Mouse (Mus musculus): ENCODE measurements around the gene Htra2. TPM values are rescaled to one million over a fixed set of nuclear protein-coding genes. Genes with fewer than 3 reads are reported as not detected.

The Htra2 gene
- 80.8 and 83.1 TPM in 2 replicates for polyA plus RNA-seq (2015; fragmentation: Nextera tagmentation; extraction: Ambion mirVana)

- peak; percentile 45 for ATAC-seq (ENCODE audit: low FRiP score)
- H3K27ac ChIP-seq (replicated peaks) = peak within 1 kb of the TSS; percentile 85
- H3K9ac ChIP-seq (replicated peaks) = peak within 1 kb of the TSS; percentile 76
- H3K4me2 ChIP-seq = peak within 1 kb of the TSS; percentile 90
- H3K9me3 ChIP-seq (replicated peaks) = no peaks in the 10 kb centered on the region
- H3K4me3 ChIP-seq (replicated peaks) = peak within 1 kb of the TSS; percentile 67
- WGBS = under 1% methylated on average over 45 of the region's 50 CpGs
- peaks cover 29% of the 10 kb centered on the region for H3K36me3 ChIP-seq
- H3K27me3 ChIP-seq (replicated peaks) = no peaks in the 10 kb centered on the region
- H3K4me1 ChIP-seq = peaks cover 29% of the 10 kb centered on the region
Observed at GRCm38 (mm10) chr6:83054871-83055431, at the start of gene Htra2. Gene Htra2, minus strand, starts transcription at chr6:83055273.

- Histone ChIP-seq H3K4me1 (peaks cover 37% of the 10 kb centered on the region), H3K4me2 (no peak overlapping the region), H3K27me3 (replicated peaks) (no peaks in the 10 kb centered on the region), H3K4me3 (replicated peaks) (no peak overlapping the region), H3K27ac (replicated peaks) (no peak overlapping the region), H3K9me3 (replicated peaks) (no peaks in the 10 kb centered on the region), H3K36me3 (peaks cover 22% of the 10 kb centered on the region), H3K9ac (replicated peaks) (no peak overlapping the region)
- no peak for ATAC-seq (ENCODE audit: low FRiP score)
- 62% methylated on average over 4 of the region's 4 CpGs for WGBS
Observed at GRCm38 (mm10) chr6:83104158-83104557, 49.1 kb upstream of the Htra2 start.

DNA sequence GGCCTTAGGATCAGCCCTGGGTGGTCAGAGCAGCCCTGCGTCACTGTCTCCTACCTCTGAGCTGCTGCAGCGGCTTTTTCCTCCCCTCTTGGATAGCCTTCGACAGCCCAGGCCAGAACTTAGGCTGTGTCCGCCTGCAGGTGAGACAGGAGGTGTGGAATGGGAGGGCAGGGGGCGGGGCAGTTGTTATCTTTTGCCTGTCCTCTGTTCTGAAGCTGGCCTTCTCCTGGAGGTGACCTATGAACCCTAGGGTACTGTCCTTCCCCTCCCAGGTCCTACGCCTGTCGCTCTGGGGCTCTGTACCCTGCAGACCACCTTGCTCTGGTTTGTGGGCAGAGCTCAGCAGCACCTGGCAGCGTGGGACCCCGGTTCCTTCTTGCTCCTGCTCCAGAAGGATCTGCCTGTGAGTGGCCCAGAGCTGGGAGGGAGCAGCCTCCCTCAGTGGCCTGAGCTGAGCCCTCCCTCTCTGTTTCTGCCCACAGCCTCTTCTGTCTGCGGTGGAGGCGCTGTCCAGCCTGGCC is 48.1 kb upstream of the Htra2 start:
- Histone ChIP-seq H3K9ac (replicated peaks) (peak overlapping the region; percentile 77), H3K36me3 (peaks cover 22% of the 10 kb centered on the region), H3K9me3 (replicated peaks) (no peaks in the 10 kb centered on the region), H3K27me3 (replicated peaks) (no peaks in the 10 kb centered on the region), H3K4me2 (peak overlapping the region; percentile 90), H3K4me1 (peaks cover 31% of the 10 kb centered on the region), H3K27ac (replicated peaks) (no peak overlapping the region), H3K4me3 (replicated peaks) (peak overlapping the region; percentile 69)
- WGBS = 53% methylated on average over 11 of the region's 11 CpGs
- ATAC-seq (ENCODE audit: low FRiP score) = no peak

GRCm38 (mm10) chr6:83101688-83102556 is 46.8 kb upstream of the Htra2 start:
- peak overlapping the region; percentile 87 for H3K27ac ChIP-seq (replicated peaks)
- whole genome bisulfite sequencing = under 1% methylated on average over 74 of the region's 74 CpGs

DNA sequence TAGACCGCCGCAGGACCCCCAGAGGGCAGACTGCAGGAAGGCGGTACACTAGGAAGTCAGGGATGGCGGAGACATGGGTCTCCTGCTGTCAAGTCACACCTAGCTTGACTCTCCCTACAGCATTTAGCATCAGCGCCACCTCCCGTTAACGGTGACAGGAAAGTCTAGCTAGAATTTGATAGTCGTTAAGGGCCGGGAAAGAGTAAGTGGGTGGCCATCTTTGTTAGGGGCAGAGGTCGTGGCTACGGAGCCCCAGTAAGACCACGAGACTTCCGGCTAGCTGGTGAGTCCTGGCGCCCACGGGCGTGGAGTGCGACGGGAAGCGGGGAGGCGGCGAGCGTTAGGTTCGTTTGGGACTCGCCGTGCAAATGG is 46.2 kb upstream of the Htra2 start, which contains the start of the genes Ccdc142 and Gm42688:
TSS of gene Ccdc142 (plus strand) at position 286 of the 372 bp plus-strand sequence.
TSS of gene Gm42688 (plus strand) at position 302 of the 372 bp plus-strand sequence.
- H3K4me1 ChIP-seq = peaks cover 22% of the 10 kb centered on the region
- H3K9me3 ChIP-seq (replicated peaks) = no peaks in the 10 kb centered on the region
- ATAC-seq (ENCODE audit: low FRiP score) = peak; percentile 92
- H3K27ac ChIP-seq (replicated peaks) = peak within 1 kb of the TSS; percentile 87
- H3K36me3 ChIP-seq = peaks cover 12% of the 10 kb centered on the region; the same call in 1 of the 2 replicates
- WGBS = under 1% methylated on average over 25 of the region's 25 CpGs
- H3K4me3 ChIP-seq (replicated peaks) = peak within 1 kb of the TSS; percentile 69
- H3K9ac ChIP-seq (replicated peaks) = peak within 1 kb of the TSS; percentile 77
- no peaks in the 10 kb centered on the region for H3K27me3 ChIP-seq (replicated peaks)
- H3K4me2 ChIP-seq = peak within 1 kb of the TSS; percentile 90

More at GRCm38 (mm10) chr6:83101688-83102556, 46.8 kb upstream of the Htra2 start:
- peak; percentile 82 for ATAC-seq (ENCODE audit: low FRiP score)
- H3K36me3 ChIP-seq = peaks cover 16% of the 10 kb centered on the region
- H3K9me3 ChIP-seq (replicated peaks) = no peaks in the 10 kb centered on the region
- no peaks in the 10 kb centered on the region for H3K27me3 ChIP-seq (replicated peaks)
- H3K4me3 ChIP-seq (replicated peaks) = peak overlapping the region; percentile 69
- peaks cover 22% of the 10 kb centered on the region for H3K4me1 ChIP-seq
- peak overlapping the region; percentile 77 for H3K9ac ChIP-seq (replicated peaks)
- H3K4me2 ChIP-seq = peak overlapping the region; percentile 90

- Histone ChIP-seq H3K4me1 (peaks cover 20% of the 10 kb centered on the region), H3K4me2 (no peak overlapping the region), H3K36me3 (no peaks in the 10 kb centered on the region), H3K9ac (replicated peaks) (no peak overlapping the region), H3K4me3 (replicated peaks) (no peak overlapping the region), H3K27ac (replicated peaks) (no peak overlapping the region), H3K9me3 (replicated peaks) (no peaks in the 10 kb centered on the region), H3K27me3 (replicated peaks) (peaks cover 4% of the 10 kb centered on the region; the same call in 1 of the 2 replicates)
- ATAC-seq (ENCODE audit: low FRiP score) = no peak
- 83% methylated on average over 2 of the region's 2 CpGs for WGBS
Observed at GRCm38 (mm10) chr6:83098411-83098810, 43.3 kb upstream of the Htra2 start.

DNA sequence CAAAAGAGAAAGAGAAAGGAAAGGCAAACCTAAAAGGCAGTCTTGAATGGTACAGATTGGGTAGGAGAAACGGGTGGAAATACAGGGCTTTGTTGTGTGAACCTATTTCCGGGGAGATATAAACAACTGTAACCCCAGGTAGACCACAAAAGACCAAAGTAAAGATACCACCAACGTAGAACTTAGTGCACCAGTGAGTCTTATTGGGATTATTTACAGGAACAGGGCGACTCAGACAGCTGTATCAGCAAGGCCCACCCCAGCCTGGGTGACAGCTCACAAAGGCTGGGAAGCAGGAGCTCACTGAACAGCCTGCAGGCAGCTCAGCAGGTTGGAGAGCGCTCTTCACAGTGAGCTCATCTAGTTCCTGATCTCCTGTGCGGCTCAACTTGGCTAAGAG is 40.9 kb upstream of the Htra2 start:
- H3K9ac ChIP-seq (replicated peaks) = no peak overlapping the region
- 51% methylated on average over 6 of the region's 6 CpGs for WGBS
- H3K36me3 ChIP-seq = no peaks in the 10 kb centered on the region
- H3K4me3 ChIP-seq (replicated peaks) = no peak overlapping the region
- H3K27me3 ChIP-seq (replicated peaks) = peaks cover 12% of the 10 kb centered on the region
- ATAC-seq (ENCODE audit: low FRiP score) = no peak
- 0 out of 2 replicates have a peak, but pooled peaks cover 5% of the 10 kb centered on the region for H3K4me1 ChIP-seq
- H3K9me3 ChIP-seq (replicated peaks) = no peaks in the 10 kb centered on the region
- no peak overlapping the region for H3K27ac ChIP-seq (replicated peaks)
- no peak overlapping the region for H3K4me2 ChIP-seq

GRCm38 (mm10) chr6:83092416-83093127 is 37.5 kb upstream of the Htra2 start:
- H3K4me1 ChIP-seq = peaks cover 4% of the 10 kb centered on the region
- H3K4me3 ChIP-seq (replicated peaks) = no peak overlapping the region
- H3K4me2 ChIP-seq = no peak overlapping the region
- no peaks in the 10 kb centered on the region for H3K36me3 ChIP-seq
- 42% methylated on average over 6 of the region's 6 CpGs for WGBS
- H3K27me3 ChIP-seq (replicated peaks) = peaks cover 44% of the 10 kb centered on the region
- H3K9ac ChIP-seq (replicated peaks) = no peak overlapping the region
- no peak for ATAC-seq (ENCODE audit: low FRiP score)
- no peak overlapping the region for H3K27ac ChIP-seq (replicated peaks)
- no peaks in the 10 kb centered on the region for H3K9me3 ChIP-seq (replicated peaks)

GRCm38 (mm10) chr6:83087926-83088260 is 32.8 kb upstream of the Htra2 start:
- H3K36me3 ChIP-seq = no peaks in the 10 kb centered on the region
- H3K4me3 ChIP-seq (replicated peaks) = peak overlapping the region; percentile 17; the same call in 1 of the 2 replicates

GRCm38 (mm10) chr6:83087205-83087925 is 32.3 kb upstream of the Htra2 start:
- Histone ChIP-seq H3K27ac (replicated peaks) (no peak overlapping the region), H3K9me3 (replicated peaks) (no peaks in the 10 kb centered on the region), H3K4me1 (peaks cover 16% of the 10 kb centered on the region), H3K4me3 (replicated peaks) (peak overlapping the region; percentile 17), H3K36me3 (0 out of 2 replicates have a peak, but pooled peaks cover under 1% of the 10 kb centered on the region), H3K4me2 (peak overlapping the region; percentile 46), H3K27me3 (replicated peaks) (peaks cover 87% of the 10 kb centered on the region), H3K9ac (replicated peaks) (no peak overlapping the region)
- ATAC-seq (ENCODE audit: low FRiP score) = no peak
- WGBS = 2% methylated on average over 47 of the region's 47 CpGs

More at GRCm38 (mm10) chr6:83087926-83088260, 32.8 kb upstream of the Htra2 start:
- H3K27me3 ChIP-seq (replicated peaks) = peaks cover 85% of the 10 kb centered on the region
- no peak overlapping the region for H3K9ac ChIP-seq (replicated peaks)
- ATAC-seq (ENCODE audit: low FRiP score) = no peak
- no peaks in the 10 kb centered on the region for H3K9me3 ChIP-seq (replicated peaks)
- H3K4me2 ChIP-seq = peak overlapping the region; percentile 46
- peaks cover 16% of the 10 kb centered on the region for H3K4me1 ChIP-seq
- 9% methylated on average over 9 of the region's 9 CpGs for WGBS
- H3K27ac ChIP-seq (replicated peaks) = no peak overlapping the region

Data from neural tube, embryonic 15.5 days (tissue).